Mouse (Mus musculus): ENCODE measurements around the gene H2-Q7. TPM values are rescaled to one million over a fixed set of nuclear protein-coding genes. Genes with fewer than 3 reads are reported as not detected.

The H2-Q7 gene
- total RNA-seq (2023), result 159 to 187 TPM (median 166 TPM) in 4 replicates

DNA sequence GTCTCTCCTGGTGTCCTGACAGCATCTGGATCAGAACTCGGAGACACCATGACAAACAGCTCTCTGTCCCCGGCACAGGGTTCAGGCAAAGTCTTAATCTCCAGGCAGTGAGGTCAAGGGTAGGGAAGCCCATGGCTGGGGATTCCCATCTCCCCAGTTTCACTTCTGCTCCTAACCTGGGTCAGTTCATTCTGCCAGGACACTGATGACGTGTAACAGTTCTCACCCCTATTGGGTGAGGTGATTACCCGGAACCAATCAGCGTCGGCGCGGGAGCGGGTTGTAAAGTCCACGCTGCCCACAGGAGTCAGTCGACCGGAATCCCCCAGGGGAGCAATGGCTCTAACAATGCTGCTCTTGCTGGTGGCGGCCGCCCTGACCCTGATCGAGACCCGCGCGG, at the start of gene H2-Q7:
H2-Q7 (plus strand) TSS at position 271 of the 400 bp plus-strand sequence.

DNA sequence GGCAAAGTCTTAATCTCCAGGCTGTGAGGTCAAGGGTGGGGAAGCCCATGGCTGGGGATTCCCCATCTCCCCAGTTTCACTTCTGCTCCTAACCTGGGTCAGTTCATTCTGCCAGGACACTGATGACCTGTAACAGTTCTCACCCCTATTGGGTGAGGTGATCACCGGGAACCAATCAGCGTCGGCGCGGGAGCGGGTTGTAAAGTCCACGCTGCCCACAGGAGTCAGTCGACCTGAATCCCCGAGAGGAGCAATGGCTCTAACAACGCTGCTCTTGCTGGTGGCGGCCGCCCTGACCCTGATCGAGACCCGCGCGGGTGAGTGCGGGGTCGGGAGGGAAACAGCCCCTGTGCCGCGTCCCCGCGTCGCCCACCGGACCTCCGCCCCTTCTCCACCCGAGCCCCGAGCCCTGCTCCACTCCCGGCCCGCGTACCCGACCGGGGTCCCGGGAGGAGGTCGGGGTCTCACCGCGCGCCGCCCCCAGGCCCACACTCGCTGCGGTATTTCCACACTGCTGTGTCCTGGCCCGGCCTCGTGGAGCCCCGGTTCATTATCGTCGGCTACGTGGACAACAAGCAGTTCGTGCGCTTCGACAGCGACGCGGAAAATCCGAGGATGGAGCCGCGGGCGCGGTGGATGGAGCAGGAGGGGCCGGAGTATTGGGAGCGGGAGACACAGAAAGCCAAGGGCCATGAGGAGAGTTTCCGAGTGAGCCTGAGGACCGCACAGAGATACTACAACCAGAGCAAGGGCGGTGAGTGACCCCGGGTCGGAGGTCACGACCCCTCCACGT, 14.1 kb upstream of the H2-Q7 start, which contains the start of gene H2-Q6:
H2-Q6 (plus strand) TSS at position 227 of the 793 bp plus-strand sequence.

DNA sequence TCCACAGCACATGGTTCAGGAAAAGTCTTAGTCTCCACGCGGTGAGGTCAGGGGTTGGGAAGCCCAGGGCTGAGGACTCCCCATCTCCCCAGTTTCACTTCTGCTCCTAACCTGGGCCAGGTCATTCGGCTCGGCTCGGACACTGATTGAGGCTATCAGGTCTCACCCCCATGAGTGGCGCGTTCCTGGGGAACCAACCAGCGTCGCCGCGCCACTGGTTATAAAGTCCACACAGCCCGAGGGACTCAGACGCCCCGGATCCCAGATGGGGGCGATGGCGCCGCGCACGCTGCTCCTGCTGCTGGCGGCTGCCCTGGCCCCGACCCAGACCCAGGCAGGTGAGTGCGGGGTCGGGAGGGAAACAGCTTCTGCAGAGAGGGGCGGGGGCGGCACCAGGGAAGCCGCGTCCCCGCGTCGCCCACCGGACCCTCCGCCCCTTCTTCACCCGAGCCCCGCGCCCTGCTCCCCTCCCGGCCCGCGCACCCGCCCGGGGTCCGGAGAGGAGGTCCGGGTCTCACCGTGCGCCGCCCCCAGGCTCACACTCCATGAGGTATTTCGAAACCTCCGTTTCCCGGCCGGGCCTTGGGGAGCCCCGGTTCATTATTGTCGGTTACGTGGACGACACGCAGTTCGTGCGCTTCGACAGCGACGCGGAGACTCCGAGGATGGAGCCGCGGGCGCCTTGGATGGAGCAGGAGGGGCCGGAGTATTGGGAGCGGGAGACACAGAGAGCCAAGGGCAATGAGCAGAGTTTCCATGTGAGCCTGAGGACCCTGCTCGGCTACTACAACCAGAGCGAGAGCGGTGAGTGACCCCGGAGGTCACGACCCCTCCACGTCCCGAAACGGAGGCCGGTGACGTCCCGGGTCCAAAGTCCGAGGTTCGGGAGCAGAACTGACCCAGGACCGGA, 31.1 kb downstream of the H2-Q7 start, which contains the start of gene H2-Q10:
H2-Q10 (plus strand) TSS at position 248 of the 910 bp plus-strand sequence.

Other genes starting within 250 kb of the H2-Q7 start
- gene Ltb, start 244.7 kb upstream of the H2-Q7 start, total RNA-seq (2023), result 591 to 612 TPM (median 606 TPM) in 4 replicates
- 9.1 to 13.6 TPM (median 11.4 TPM) in 4 replicates for gene Tnf, start 237.1 kb upstream of the H2-Q7 start, total RNA-seq (2023)
- gene Lta, start 233.8 kb upstream of the H2-Q7 start, total RNA-seq (2023), result 39.2 to 45.1 TPM (median 41.7 TPM) in 4 replicates
- gene Gm16181, start 218.3 kb upstream of the H2-Q7 start, total RNA-seq (2023), result not detected in 4 replicates
- gene Atp6v1g2, start 205.5 kb upstream of the H2-Q7 start, total RNA-seq (2023), result 1.7 to 4.6 TPM (median 2.7 TPM) in 4 replicates
- gene Nfkbil1, start 203.4 kb upstream of the H2-Q7 start, total RNA-seq (2023), result 11.2 to 14.6 TPM (median 13.4 TPM) in 4 replicates
- 399 to 443 TPM (median 429 TPM) in 4 replicates for gene Ddx39b, start 197.4 kb upstream of the H2-Q7 start, total RNA-seq (2023)
- 1,754 to 1,882 TPM (median 1,817 TPM) in 4 replicates for gene H2-D1, start 176.4 kb upstream of the H2-Q7 start, total RNA-seq (2023)
- gene H2-Q1, start 118.8 kb upstream of the H2-Q7 start, total RNA-seq (2023), result 10.1 to 16.4 TPM (median 11.8 TPM) in 4 replicates
- gene H2-Q2, start 96.9 kb upstream of the H2-Q7 start, total RNA-seq (2023), result 6.5 to 10.8 TPM (median 9.4 TPM) in 4 replicates
- gene H2-Q4, start 59.5 kb upstream of the H2-Q7 start, total RNA-seq (2023), result 317 to 360 TPM (median 339 TPM) in 4 replicates
- gene H2-Q6, start 14.3 kb upstream of the H2-Q7 start, total RNA-seq (2023), result 268 to 326 TPM (median 293 TPM) in 4 replicates
- 60.3 to 65.1 TPM (median 63.2 TPM) in 4 replicates for gene H2-Q10, start 30.9 kb downstream of the H2-Q7 start, total RNA-seq (2023)
- 0.81 to 0.86 TPM in 2 of 4 replicates, not detected in the others for gene Pou5f1, start 66.9 kb downstream of the H2-Q7 start, total RNA-seq (2023)
- 4.2 to 5.3 TPM (median 5.0 TPM) in 4 replicates for gene Tcf19, start 77.7 kb downstream of the H2-Q7 start, total RNA-seq (2023)
- gene Cchcr1, start 77.9 kb downstream of the H2-Q7 start, total RNA-seq (2023), result 10.7 to 13.1 TPM (median 12.1 TPM) in 4 replicates
- gene Psors1c2, start 94.0 kb downstream of the H2-Q7 start, total RNA-seq (2023), result not detected in 4 replicates
- not detected in 4 replicates for gene Cdsn, start 113.0 kb downstream of the H2-Q7 start, total RNA-seq (2023)
- not detected in 4 replicates for gene 2300002M23Rik, start 128.3 kb downstream of the H2-Q7 start, total RNA-seq (2023)
- not detected in 4 replicates for gene Sfta2, start 162.4 kb downstream of the H2-Q7 start, total RNA-seq (2023)
- gene Gm9573, start 187.5 kb downstream of the H2-Q7 start, total RNA-seq (2023), result not detected in 4 replicates
- not detected in 4 replicates for gene Mucl3, start 204.5 kb downstream of the H2-Q7 start, total RNA-seq (2023)
- gene Vars2, start 228.4 kb downstream of the H2-Q7 start, total RNA-seq (2023), result 37.0 to 55.6 TPM (median 43.5 TPM) in 4 replicates
- 15.9 to 21.1 TPM (median 19.1 TPM) in 4 replicates for gene Gtf2h4, start 234.6 kb downstream of the H2-Q7 start, total RNA-seq (2023)